Mouse (Mus musculus) small intestine, adult 2 months (tissue): ENCODE data around the gene Olfr96. TPM values are rescaled to one million over a fixed set of nuclear protein-coding genes. Genes with fewer than 3 reads are reported as not detected.

Source experiments
- H3K27ac ChIP-seq: fragments of 200-500 bp; 2 replicates; pipeline ENCODE4 v1.5.1; 2012; ENCODE audit warnings: low read depth, low read length, control low read depth, inconsistent platforms; ENCODE audit not compliant: insufficient read depth
- H3K27me3 ChIP-seq: fragments of 200-500 bp; 2 replicates; pipeline ENCODE4 v1.6.1; 2012; ENCODE audit warnings: mild to moderate bottlenecking, moderate library complexity, low read length, inconsistent platforms; ENCODE audit not compliant: control insufficient read depth, insufficient read depth
- H3K36me3 ChIP-seq: fragments of 200-500 bp; 2 replicates; pipeline ENCODE4 v1.6.1; 2012; ENCODE audit warnings: mild to moderate bottlenecking, low read length, control low read depth, inconsistent platforms; ENCODE audit not compliant: control insufficient read depth, insufficient read depth
- H3K4me1 ChIP-seq: fragments of 200-500 bp; 2 replicates; pipeline ENCODE4 v1.6.1; 2012; ENCODE audit warnings: low read length, inconsistent platforms, mixed read lengths; ENCODE audit not compliant: control insufficient read depth, insufficient read depth, insufficient read length
- H3K4me3 ChIP-seq: fragments of 200-500 bp; 2 replicates; pipeline ENCODE4 v1.5.1; 2012; ENCODE audit warnings: low read depth, mild to moderate bottlenecking, control low read depth, inconsistent platforms, low read length, moderate library complexity
- CTCF ChIP-seq: fragments of 200-500 bp; IDR thresholded peaks from 2 replicates; pipeline ENCODE4 v1.5.1; 2012; ENCODE audit warnings: low read depth, mild to moderate bottlenecking, control low read depth, inconsistent platforms, low read length, moderate library complexity, mixed read lengths; ENCODE audit not compliant: insufficient replicate concordance, insufficient read length; ENCODE audit errors: extremely low read depth
- POLR2A ChIP-seq: fragments of 200-500 bp; IDR thresholded peaks from 2 replicates; pipeline ENCODE4 v1.6.1; 2012; ENCODE audit warnings: low read depth, mild to moderate bottlenecking, control low read depth, inconsistent platforms, low read length, moderate library complexity
- WGBS: fragments of 180-500 bp; shearing (Covaris S2); methylation state at CpG from one replicate; pipeline ENCODE4 v1.1.7; 2018; 5-methylcytosine and 5-hydroxymethylcytosine counted together
- polyA plus RNA-seq: library from polyadenylated mRNA; depleted of rRNA; stranded (reverse); fragments of >200 nt; gene quantifications from 2 replicates; pipeline ENCODE4 v1.2.3, GENCODE M21; 2012; rRNA removed

Olfr96 gene
- not detected in 2 replicates for polyA plus RNA-seq

DNA sequence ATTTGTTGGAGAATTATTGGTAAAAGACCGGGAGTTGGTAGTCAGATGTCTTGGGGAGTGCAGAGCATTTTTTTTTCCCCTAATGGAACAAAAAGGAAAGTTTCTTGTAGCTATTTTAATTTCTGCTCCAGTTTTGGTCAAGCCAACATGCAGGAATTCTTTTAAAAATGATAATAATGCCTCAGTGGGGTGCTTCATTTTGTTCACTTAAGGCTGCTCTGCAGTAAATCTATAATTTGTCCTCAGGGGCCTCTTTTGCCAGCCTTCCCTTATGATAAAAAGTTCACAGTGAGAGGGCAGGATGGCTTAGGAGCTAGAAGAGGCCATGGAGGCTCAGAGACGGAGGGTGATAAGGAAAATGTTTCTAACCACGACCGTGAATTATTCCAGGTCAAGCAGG, at the start of gene Olfr96:
Olfr96 (plus strand) TSS at position 301 of the 400 bp plus-strand sequence.
- no peaks in the 10 kb centered on the region for H3K27me3 ChIP-seq
- H3K4me1 ChIP-seq = no peaks in the 10 kb centered on the region
- H3K36me3 ChIP-seq = no peaks in the 10 kb centered on the region
- 65% methylated on average over 4 of the region's 4 CpGs for WGBS
- H3K27ac ChIP-seq = no peak within 1 kb of the TSS
- H3K4me3 ChIP-seq = no peak within 1 kb of the TSS
- TF ChIP-seq CTCF (no peak), POLR2A (no peak)

DNA sequence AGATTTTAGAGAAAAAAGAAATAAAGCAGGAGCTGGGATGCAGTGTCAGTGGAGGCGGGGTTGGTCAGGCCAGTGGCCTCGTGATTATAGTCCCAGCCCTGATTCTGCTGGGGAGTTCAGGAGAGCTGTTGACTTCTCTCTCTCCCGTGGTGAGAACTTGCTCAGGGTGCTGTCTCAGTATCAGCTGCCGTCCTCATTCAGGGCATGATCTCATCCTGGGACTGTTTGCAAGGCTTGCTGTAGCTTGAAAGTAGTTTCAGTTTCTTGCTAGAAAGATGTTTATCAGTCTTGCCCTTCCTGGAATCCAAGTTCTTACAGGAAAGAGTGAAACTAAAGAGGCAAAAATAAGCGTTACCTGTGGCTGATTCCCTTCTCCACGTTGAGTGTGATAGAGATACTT, 34.5 kb upstream of the Olfr96 start:
- no peaks in the 10 kb centered on the region for H3K27me3 ChIP-seq
- no peak overlapping the region for H3K27ac ChIP-seq
- WGBS = 10% methylated on average over 6 of the region's 6 CpGs
- TF ChIP-seq CTCF (no peak), POLR2A (no peak)
- no peaks in the 10 kb centered on the region for H3K4me1 ChIP-seq
- no peaks in the 10 kb centered on the region for H3K36me3 ChIP-seq
- no peak overlapping the region for H3K4me3 ChIP-seq

DNA sequence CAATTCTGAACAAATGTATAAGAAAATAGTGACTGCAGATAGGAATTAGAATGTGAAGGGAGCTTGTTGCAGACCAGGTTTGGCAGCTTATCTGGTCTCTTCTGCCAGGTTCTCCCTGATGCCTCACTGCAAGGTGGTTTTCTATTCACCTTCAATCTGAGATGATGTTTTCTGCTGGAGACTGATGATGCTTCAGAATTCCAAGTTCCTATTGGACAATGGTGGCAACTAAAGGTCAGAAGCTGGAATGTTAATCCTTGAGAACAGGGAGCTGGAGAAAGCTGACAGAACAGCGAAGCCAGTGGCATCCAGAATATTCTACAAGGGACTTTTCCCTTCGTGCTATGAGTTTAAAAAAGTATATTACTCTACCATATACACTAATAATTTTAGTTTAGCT, 29.2 kb upstream of the Olfr96 start:
- no peak for TF ChIP-seq CTCF
- TF ChIP-seq POLR2A = no peak
- Histone ChIP-seq H3K36me3 (no peaks in the 10 kb centered on the region), H3K4me3 (no peak overlapping the region), H3K4me1 (no peaks in the 10 kb centered on the region; the same call in 1 of the 2 replicates), H3K27me3 (no peaks in the 10 kb centered on the region), H3K27ac (no peak overlapping the region)
- 48% methylated on average over 2 of the region's 2 CpGs for WGBS

DNA sequence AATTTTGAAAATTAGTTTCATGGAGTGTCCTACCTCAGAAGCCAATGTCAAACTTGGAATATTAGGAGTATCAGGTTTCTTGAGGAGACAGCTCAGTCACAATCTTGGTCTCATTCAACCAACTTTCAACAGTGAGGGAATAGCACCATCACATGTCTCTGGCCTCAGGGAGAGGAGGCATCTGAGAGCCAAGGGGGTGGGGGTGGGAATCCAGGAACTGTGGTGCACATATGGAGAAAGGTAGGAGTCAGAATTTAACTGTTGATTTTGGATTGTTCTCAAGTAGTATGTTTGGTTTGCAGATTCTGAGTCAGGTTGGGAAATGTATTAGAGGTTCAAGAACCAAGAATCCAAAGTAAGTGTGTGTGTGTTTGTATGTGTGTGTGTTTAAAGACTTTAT, 26.9 kb upstream of the Olfr96 start:
- no peaks in the 10 kb centered on the region for H3K27me3 ChIP-seq
- H3K4me1 ChIP-seq = peaks cover 8% of the 10 kb centered on the region
- H3K4me3 ChIP-seq = no peak overlapping the region
- TF ChIP-seq CTCF (no peak), POLR2A (no peak)
- no peak overlapping the region for H3K27ac ChIP-seq
- no peaks in the 10 kb centered on the region for H3K36me3 ChIP-seq

DNA sequence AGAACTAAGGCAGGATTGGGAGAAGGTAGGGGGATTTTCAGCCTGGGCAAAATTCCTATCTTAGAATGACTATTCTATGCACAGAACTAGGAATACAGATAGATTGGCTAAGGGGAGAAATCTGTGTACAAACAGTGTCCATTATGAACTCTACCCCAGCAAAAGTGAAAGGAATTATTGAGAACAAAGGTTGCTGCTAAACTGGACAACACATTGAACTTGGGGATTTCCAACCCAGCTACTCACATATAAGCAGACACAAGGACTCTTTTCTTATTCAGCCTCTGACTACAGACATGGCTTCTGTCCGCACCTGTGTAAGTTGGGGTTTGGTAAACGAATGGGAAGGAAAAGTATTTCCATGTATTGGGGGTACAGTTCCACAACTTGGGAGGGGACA, 26.3 kb upstream of the Olfr96 start, which contains the start of gene Ubd:
Ubd (plus strand) TSS at position 237 of the 400 bp plus-strand sequence.
- no peak within 1 kb of the TSS for H3K27ac ChIP-seq
- no peaks in the 10 kb centered on the region for H3K27me3 ChIP-seq
- no peaks in the 10 kb centered on the region for H3K36me3 ChIP-seq
- peaks cover 8% of the 10 kb centered on the region for H3K4me1 ChIP-seq
- no peak for TF ChIP-seq CTCF
- no peak for TF ChIP-seq POLR2A
- H3K4me3 ChIP-seq = no peak within 1 kb of the TSS
- WGBS = 70% methylated on average over 2 of the region's 2 CpGs

DNA sequence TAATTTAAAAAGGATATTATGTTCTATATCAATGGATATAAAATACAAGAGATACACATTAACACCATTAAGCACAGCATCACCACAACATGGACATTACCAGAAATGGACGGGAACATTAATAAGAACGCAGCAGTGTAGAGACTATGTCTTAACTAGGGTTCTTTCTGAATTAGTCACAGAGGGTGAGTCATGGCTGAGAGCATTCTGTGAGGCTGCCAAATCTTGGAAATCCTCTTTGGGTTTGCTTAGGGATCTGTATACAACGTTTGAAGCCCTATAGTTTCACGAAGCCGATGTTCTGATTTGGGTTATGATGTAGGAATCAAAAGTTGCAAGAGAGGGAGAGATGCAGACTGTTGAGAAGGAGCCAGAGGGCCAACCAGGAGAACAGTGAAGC, 25.2 kb upstream of the Olfr96 start:
- Histone ChIP-seq H3K27me3 (no peaks in the 10 kb centered on the region), H3K4me3 (no peak overlapping the region), H3K4me1 (peaks cover 8% of the 10 kb centered on the region), H3K27ac (no peak overlapping the region), H3K36me3 (no peaks in the 10 kb centered on the region)
- WGBS = 79% methylated on average over 5 of the region's 5 CpGs
- TF ChIP-seq CTCF = no peak
- TF ChIP-seq POLR2A = no peak

DNA sequence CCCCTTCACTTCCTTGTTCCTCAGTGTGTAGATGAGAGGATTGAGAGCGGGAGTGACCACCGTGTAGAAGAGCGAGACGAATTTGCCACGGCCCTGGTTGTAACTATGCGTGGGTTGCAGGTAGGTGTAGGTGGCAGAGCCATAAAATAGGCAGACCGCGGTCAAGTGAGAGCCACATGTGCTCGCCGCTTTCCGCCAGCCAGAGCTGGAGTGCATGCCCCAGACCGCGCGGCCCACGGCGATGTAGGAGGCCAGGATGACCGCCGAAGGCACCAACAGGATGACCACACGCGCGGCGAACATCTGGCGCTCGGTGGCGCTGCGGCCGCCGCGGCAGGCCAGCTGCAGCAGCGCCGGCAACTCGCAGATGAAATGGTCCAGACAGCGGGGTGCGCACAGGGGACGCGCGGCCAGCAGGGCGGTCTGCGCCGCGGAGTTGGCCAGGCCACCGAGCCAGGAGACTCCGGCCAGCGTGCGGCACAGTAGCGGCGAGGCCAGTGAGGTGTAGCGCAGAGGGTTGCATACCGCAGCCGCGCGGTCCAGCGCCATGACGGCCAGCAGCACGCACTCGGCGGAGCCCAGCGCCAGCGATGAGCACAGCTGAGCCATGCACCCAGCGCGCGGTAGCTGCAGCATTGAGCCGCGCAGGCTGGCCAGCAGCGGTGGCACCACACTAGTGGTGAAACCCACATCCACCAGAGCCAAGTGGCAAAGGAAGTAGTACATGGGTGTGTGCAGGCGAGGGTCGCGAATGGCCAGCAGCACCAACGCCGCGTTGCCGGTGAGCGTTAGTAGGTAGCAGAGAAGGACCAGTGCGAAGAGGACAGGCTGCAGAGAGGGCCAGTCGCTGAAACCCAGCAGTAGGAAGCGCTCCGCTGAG, 22.9 kb upstream of the Olfr96 start:
- TF ChIP-seq POLR2A (no peak), CTCF (no peak)
- Histone ChIP-seq H3K4me1 (peaks cover 8% of the 10 kb centered on the region), H3K36me3 (no peaks in the 10 kb centered on the region), H3K4me3 (peak overlapping the region; percentile 58), H3K27ac (no peak overlapping the region), H3K27me3 (no peaks in the 10 kb centered on the region)
- WGBS = 2% methylated on average over 77 of the region's 77 CpGs
